Mouse (Mus musculus) bone marrow, adult 2 months (tissue): ENCODE measurements at regions not wholly inside any gene's neighbourhood (a gene's known extent, or its start where the extent isn't known, plus 50 kb on each side); places are given as distances from the start of the nearest gene placed in this dataset.

Experiments used
- CTCF ChIP-seq: fragments of 200-500 bp; IDR thresholded peaks from 2 replicates; pipeline ENCODE4 v1.5.1; 2011; ENCODE audit warnings: low read length, control low read depth; ENCODE audit not compliant: control insufficient read depth, insufficient read depth
- POLR2A ChIP-seq: fragments of 200-500 bp; IDR thresholded peaks from 2 replicates; pipeline ENCODE4 v1.6.1; 2011; ENCODE audit warnings: low read depth, mild to moderate bottlenecking, control low read depth, low read length, borderline replicate concordance; ENCODE audit not compliant: control insufficient read depth

DNA sequence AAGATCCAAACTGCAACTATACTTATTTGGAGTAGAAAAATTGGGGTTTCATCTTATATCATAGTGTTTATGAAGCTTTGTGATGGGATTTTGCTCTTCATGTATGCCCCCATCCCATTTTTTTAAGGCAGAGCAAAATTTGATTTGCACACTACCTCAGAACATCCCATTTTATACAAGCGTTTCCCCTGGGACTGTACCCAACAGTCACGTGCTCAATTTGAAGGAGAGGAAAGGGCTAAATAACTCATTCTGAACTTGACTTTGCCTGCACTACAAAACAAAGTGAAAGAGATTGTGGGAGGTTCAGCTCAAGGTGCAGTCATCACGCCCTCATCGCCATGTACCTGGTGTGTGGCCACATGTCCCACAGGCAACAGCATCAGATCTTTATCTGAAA, 115.1 kb upstream of the Prkg2 start:
- TF ChIP-seq CTCF, result no peak
- no peak for TF ChIP-seq POLR2A
